Mouse (Mus musculus) ES-Bruce4 (cell line): ENCODE results near the gene Myh9.

Source experiments
- CTCF ChIP-seq: IDR thresholded peaks from one replicate; pipeline ENCODE4 v1.8.1; 2011; ENCODE audit warnings: low read depth, low read length
- EP300 ChIP-seq: IDR thresholded peaks from 2 replicates; pipeline ENCODE4 v1.6.1; 2011; ENCODE audit warnings: low read depth, low read length; ENCODE audit not compliant: insufficient read depth
- POLR2A ChIP-seq: IDR thresholded peaks from one replicate; pipeline ENCODE4 v1.8.1; 2011; ENCODE audit warnings: low read length; ENCODE audit not compliant: insufficient read depth

DNA sequence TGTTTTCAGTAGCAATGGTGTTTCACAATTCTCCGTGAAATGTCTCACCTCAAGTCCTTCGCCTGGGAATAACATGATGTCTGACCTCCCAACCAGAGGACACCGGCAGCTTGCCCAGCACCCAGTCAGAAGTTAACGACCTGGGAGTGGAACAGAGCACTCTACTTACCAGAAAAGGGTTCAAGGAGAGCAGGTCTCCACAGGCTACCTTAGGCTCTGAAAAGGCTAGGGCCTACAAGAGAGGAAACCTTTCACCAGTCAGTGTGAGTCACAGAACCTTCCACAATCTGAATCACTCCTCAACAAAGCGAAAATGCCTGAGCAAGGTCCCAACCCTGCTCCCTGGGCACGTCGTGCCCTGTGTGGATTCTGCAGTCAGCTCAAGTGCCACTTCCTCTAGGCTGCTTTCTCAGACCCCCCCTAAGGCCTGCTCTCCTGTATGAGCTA is 9.5 kb downstream of the Myh9 start:
- TF ChIP-seq CTCF (no peak), POLR2A (no peak), EP300 (no peak)
